Mouse (Mus musculus) lung, postnatal 0 days (tissue): ENCODE data around the gene Taf3. TPM values are rescaled to one million over a fixed set of nuclear protein-coding genes. Genes with fewer than 3 reads are reported as not detected.

ENCODE experiments used
- ATAC-seq: fragments of 200-750 bp; cut with Nextera tagmentation; 2 replicates; pipeline ENCODE4 v1.8.0; 2017; ENCODE audit warnings: moderate library complexity
- DNase-seq: peaks from one replicate; pipeline ENCODE4 v3.0.0-alpha.2; 2016; ENCODE audit warnings: low spot score
- H3K27ac ChIP-seq: fragments of 300-500 bp; sonication (generic); 2 replicates; pipeline ENCODE4 v1.5.1; 2014; ENCODE audit warnings: antibody characterized with exemption, mild to moderate bottlenecking, low read length, mixed read lengths
- H3K27me3 ChIP-seq: fragments of 300-500 bp; sonication (generic); replicated peaks from 2 replicates; pipeline ENCODE4 v1.6.1; 2014; ENCODE audit warnings: low read length, mixed read lengths; ENCODE audit not compliant: insufficient read depth
- H3K36me3 ChIP-seq: fragments of 300-500 bp; sonication (generic); 2 replicates; pipeline ENCODE4 v1.6.1; 2014; ENCODE audit warnings: low read length, mixed read lengths; ENCODE audit not compliant: insufficient read depth
- H3K4me1 ChIP-seq: fragments of 300-500 bp; sonication (generic); 2 replicates; pipeline ENCODE4 v1.6.1; 2014; ENCODE audit warnings: antibody characterized with exemption, low read depth, low read length, mixed read lengths; ENCODE audit not compliant: insufficient read depth
- H3K4me2 ChIP-seq: fragments of 300-500 bp; sonication (generic); replicated peaks from 2 replicates; pipeline ENCODE4 v1.6.1; 2014; ENCODE audit warnings: low read depth, mild to moderate bottlenecking, low read length, moderate library complexity, mixed read lengths
- H3K4me3 ChIP-seq: fragments of 300-500 bp; sonication (generic); 2 replicates; pipeline ENCODE4 v1.5.1; 2014; ENCODE audit warnings: low read depth, low read length
- H3K9ac ChIP-seq: fragments of 300-500 bp; sonication (generic); replicated peaks from 2 replicates; pipeline ENCODE4 v1.6.1; 2014; ENCODE audit warnings: low read depth, mild to moderate bottlenecking
- H3K9me3 ChIP-seq: fragments of 300-500 bp; sonication (generic); 2 replicates; pipeline ENCODE4 v1.6.1; 2016; ENCODE audit warnings: low read length, mixed read lengths
- CTCF ChIP-seq: IDR thresholded peaks from 2 replicates; pipeline ENCODE4 v1.5.1; 2016; ENCODE audit warnings: antibody characterized with exemption, mild to moderate bottlenecking
- EP300 ChIP-seq: IDR thresholded peaks from 2 replicates; pipeline ENCODE4 v1.6.1; 2016; ENCODE audit warnings: antibody characterized with exemption, mild to moderate bottlenecking, control low read depth
- WGBS: fragments of 180-500 bp; shearing (Covaris S2); extraction: QIAGEN DNeasy Blood & Tissue Kit; methylation state at CpG from one replicate; pipeline ENCODE4 v1.1.7; 2014; 5-methylcytosine and 5-hydroxymethylcytosine counted together
- polyA plus RNA-seq: library from polyadenylated mRNA; unstranded; fragments of >200 nt; fragmentation: Nextera tagmentation; extraction: Ambion mirVana; gene quantifications from 2 replicates; pipeline ENCODE4 v1.2.1, GENCODE M21; 2015

Taf3 gene
- polyA plus RNA-seq = 7.5 and 8.4 TPM in 2 replicates

DNA sequence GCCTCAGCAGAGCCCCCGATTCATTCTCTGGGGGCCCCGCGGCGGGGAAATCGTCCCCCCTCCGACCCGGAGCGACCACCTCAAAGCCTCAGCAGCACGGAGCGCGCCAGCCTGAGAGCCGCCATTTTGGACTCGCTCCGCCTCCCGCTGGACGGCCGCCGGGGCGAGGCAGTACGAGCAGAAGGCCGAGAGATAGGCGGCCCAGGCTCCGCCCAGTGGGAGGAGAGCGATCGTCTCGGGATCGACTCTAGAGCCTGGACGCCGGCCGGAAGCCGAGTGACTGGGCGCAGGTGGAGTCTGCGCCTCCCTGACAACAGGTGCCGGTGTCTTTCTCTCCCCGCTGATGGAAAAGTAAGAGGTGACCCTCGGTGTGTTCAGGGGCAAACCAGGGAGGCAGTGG, at the start of gene Taf3:
Gene Taf3 (minus strand): TSS at position 136 of the 400 bp plus-strand sequence.
- Histone ChIP-seq H3K27ac (no peak within 1 kb of the TSS), H3K9me3 (no peaks in the 10 kb centered on the region), H3K9ac (peak within 1 kb of the TSS; percentile 82), H3K4me1 (peaks cover 6% of the 10 kb centered on the region), H3K4me2 (peak within 1 kb of the TSS; percentile 94), H3K36me3 (no peaks in the 10 kb centered on the region), H3K4me3 (peak within 1 kb of the TSS; percentile 94), H3K27me3 (no peaks in the 10 kb centered on the region)
- WGBS = under 1% methylated on average over 36 of the region's 36 CpGs
- ATAC-seq (peak; percentile 98), DNase-seq (peak; percentile 96)
- TF ChIP-seq EP300 (no peak), CTCF (no peak; the same call in 1 of the 2 replicates)

DNA sequence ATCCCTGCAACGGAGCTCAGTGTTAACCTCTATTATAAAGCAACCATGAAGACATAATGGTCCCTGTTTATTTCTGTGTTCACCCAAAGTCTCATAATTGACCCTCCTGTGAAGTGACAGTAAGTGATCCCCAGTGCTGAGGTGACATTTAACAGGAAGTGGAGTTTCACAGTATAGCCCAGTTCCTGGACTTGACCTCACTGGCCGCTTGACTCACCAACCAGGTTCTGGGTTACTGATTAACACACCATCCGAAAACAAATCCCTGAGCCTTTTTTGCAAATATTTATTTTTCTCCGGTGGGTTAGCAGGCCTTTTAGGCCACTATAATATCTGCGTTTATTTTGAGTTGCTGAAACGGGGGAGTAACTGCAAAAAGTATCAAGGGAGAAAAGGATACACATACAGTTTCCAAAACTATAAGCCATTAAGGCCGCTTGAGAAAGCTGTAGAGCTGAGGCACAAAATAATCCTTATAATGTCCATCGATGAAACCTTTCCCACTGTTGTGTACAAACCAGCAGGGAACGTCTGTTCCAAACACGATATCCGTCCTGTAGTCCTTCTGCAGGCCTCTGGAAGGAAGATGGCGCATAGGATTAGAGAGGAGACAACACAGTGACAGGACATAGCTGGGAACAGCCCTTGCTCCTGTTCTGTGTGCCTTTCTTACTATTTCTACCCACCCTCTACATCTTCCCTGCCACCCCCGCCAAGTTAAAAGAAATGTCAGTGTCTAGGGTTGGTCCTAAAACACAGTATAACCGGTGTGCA, 46.1 kb upstream of the Taf3 start:
- no peak overlapping the region for H3K27ac ChIP-seq
- DNase-seq (no peak), ATAC-seq (no peak)
- peaks cover 25% of the 10 kb centered on the region; the same call in 1 of the 2 replicates for H3K36me3 ChIP-seq
- no peaks in the 10 kb centered on the region for H3K27me3 ChIP-seq
- no peak overlapping the region for H3K9ac ChIP-seq
- no peaks in the 10 kb centered on the region for H3K9me3 ChIP-seq
- no peak overlapping the region for H3K4me2 ChIP-seq
- TF ChIP-seq CTCF (no peak), EP300 (no peak)
- 70% methylated on average over 14 of the region's 14 CpGs for WGBS
- H3K4me1 ChIP-seq = no peaks in the 10 kb centered on the region
- H3K4me3 ChIP-seq = no peak overlapping the region

DNA sequence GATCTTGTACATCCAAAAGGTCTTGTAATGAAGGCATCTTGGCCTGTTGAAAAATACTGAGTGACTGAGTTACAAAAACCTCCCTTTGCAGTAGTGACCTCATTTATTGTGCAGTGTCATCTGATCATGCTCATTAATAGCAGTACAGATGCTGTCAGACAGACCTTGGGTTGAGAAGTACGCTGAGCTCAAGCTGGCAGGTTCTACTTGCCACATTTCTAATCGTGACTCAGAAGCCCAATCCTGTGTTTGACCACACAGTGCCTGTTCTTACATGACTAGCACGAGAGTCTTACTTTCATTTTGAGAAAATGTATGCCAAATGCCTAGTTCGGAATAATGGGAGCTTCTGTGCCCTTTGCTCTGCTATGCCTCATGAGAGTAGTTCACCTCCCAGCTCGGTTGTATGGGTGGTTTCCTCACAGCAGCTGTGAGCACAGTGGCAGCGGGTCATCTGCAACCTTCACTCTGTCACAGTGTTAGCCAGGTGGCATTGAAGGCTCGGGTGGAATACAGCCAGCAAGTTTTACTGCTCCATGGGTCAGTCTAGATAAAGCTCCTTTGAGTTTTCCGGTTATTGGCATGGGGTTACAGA, 39.0 kb upstream of the Taf3 start:
- no peak for ATAC-seq
- DNase-seq = no peak
- H3K27ac ChIP-seq = no peak overlapping the region
- H3K9me3 ChIP-seq = no peaks in the 10 kb centered on the region
- no peaks in the 10 kb centered on the region for H3K27me3 ChIP-seq
- TF ChIP-seq EP300 (no peak), CTCF (no peak)
- H3K36me3 ChIP-seq = peaks cover 22% of the 10 kb centered on the region; the same call in 1 of the 2 replicates
- H3K4me3 ChIP-seq = no peak overlapping the region
- no peak overlapping the region for H3K9ac ChIP-seq
- no peaks in the 10 kb centered on the region for H3K4me1 ChIP-seq
- 84% methylated on average over 8 of the region's 8 CpGs for WGBS
- no peak overlapping the region for H3K4me2 ChIP-seq

DNA sequence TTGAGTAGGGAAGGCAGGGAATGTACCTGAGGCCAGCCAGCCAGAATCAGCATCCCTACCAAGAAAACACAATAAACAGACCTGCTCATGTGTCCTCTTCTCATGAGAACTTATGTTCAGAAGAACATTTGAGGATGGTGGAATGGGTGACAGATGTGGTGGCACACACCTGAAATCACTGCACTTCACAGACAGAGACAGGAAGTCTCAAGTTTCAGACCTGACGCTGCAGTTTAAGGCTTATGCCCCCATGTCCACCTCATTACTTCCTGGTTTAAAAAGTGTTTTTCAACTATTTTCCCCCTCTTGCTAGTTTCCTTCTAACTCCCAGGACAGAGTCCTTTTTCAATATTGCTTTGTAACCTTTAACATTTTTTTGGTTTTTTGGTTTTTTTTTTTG, 34.3 kb upstream of the Taf3 start:
- no peak overlapping the region for H3K4me2 ChIP-seq
- no peak overlapping the region for H3K9ac ChIP-seq
- H3K9me3 ChIP-seq = no peaks in the 10 kb centered on the region
- no peak for TF ChIP-seq CTCF
- no peak for TF ChIP-seq EP300
- no peaks in the 10 kb centered on the region for H3K36me3 ChIP-seq
- no peak overlapping the region for H3K27ac ChIP-seq
- peaks cover 11% of the 10 kb centered on the region; the same call in 1 of the 2 replicates for H3K4me1 ChIP-seq
- H3K27me3 ChIP-seq = no peaks in the 10 kb centered on the region
- DNase-seq = no peak
- no peak for ATAC-seq
- WGBS = 61% methylated on average over 1 of the region's 1 CpGs
- H3K4me3 ChIP-seq = no peak overlapping the region

DNA sequence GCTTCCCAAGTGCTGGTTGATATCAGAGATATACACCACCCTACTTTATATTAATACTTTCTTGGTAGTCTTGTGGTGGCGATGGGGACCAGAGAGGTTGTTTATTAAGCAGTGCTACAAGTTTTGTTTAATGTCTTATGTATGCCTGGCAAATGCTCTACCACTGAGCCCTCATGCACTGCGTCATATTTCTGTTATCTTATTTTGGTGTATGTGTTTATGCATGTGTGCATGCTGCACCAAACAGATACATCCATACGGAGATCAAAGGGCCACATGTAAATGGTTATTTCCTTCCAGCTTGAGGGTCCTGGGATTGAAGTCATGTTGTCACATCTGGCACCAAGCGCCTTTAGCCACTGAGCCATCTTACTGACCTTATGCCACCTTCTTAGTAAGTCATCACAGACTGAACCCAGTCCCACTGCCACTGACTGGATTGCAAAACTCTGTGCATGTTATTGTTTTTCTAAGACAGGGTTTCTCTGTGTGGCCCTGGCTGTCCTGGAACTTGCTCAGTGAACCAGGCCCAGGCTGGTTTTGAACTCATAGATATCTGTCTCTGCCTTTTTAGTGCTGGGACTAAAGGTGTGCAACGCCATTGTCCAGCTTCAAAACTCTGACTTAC, 33.2 kb upstream of the Taf3 start:
- TF ChIP-seq CTCF (no peak), EP300 (no peak)
- no peaks in the 10 kb centered on the region for H3K36me3 ChIP-seq
- no peak overlapping the region for H3K27ac ChIP-seq
- H3K9me3 ChIP-seq = no peaks in the 10 kb centered on the region
- H3K4me3 ChIP-seq = no peak overlapping the region
- H3K4me1 ChIP-seq = peaks cover 11% of the 10 kb centered on the region; the same call in 1 of the 2 replicates
- no peak for ATAC-seq
- H3K9ac ChIP-seq = no peak overlapping the region
- peak overlapping the region; percentile 65 for H3K4me2 ChIP-seq
- no peak for DNase-seq
- WGBS = 69% methylated on average over 5 of the region's 5 CpGs
- no peaks in the 10 kb centered on the region for H3K27me3 ChIP-seq

DNA sequence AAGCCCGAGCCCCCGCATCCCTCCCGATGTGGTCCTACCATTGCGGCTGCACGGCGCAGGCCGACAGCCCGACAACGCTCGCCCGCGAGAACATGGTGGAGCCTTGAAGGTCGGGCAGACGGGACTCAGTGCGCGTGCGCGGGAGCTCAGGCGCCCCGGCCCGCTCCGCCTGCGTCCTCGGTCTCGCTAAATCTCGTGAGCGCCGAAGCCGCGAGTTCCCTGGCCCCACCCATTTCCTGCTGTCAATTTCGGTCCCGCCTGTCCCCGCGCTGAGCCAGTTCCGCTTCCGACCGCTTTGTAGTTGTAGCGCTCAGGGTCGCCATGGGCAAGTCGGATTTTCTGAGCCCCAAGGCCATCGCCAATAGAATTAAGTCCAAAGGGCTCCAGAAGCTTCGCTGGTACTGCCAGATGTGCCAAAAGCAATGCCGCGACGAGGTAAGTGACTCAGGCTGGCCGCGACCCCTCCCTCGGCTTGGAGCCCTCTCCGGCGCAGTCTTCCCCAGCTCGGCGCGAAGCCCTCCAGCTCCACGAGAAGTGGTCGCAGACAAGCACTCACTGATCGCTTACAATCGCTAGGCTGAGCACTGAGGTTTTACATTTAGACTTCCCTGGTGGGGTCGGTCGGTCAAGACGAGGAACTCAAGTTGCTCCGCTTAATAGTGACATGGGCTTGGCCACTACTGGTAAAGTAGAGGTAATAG, 32.1 kb upstream of the Taf3 start, which contains the start of the genes Atp5c1 and Kin:
Gene Atp5c1 (minus strand): TSS at position 201 of the 701 bp plus-strand sequence.
Gene Kin (plus strand): TSS at position 284 of the 701 bp plus-strand sequence.
- Histone ChIP-seq H3K4me1 (peaks cover 11% of the 10 kb centered on the region; the same call in 1 of the 2 replicates), H3K9ac (peak within 1 kb of the TSS; percentile 98), H3K27ac (peak within 1 kb of the TSS; percentile 88), H3K9me3 (no peaks in the 10 kb centered on the region), H3K36me3 (no peaks in the 10 kb centered on the region), H3K27me3 (no peaks in the 10 kb centered on the region), H3K4me2 (peak within 1 kb of the TSS; percentile 65), H3K4me3 (peak within 1 kb of the TSS; percentile 79)
- WGBS = 1% methylated on average over 59 of the region's 61 CpGs
- ATAC-seq = peak; percentile 98
- TF ChIP-seq EP300 = no peak
- TF ChIP-seq CTCF = peak; percentile 58
- peak; percentile 99 for DNase-seq
